Mouse (Mus musculus) heart, adult 2 months (tissue): Measurements from ENCODE around the gene Lonp2.

ENCODE experiments used
- CTCF ChIP-seq: fragments of 200-600 bp; IDR thresholded peaks from 2 replicates; pipeline ENCODE4 v1.8.1; 2022; ENCODE audit warnings: antibody characterized with exemption, mild to moderate bottlenecking, moderate library complexity
- POLR2A ChIP-seq: fragments of 200-500 bp; IDR thresholded peaks from 2 replicates; pipeline ENCODE4 v1.6.1; 2011; ENCODE audit warnings: mild to moderate bottlenecking, low read depth, low read length, control low read depth; ENCODE audit not compliant: insufficient read depth

GRCm38 (mm10) chr8:86735446-86736111, 111.7 kb downstream of the Lonp2 start:
- TF ChIP-seq POLR2A (no peak), CTCF (no peak)
